Comparison of ENCODE assay signal across 24 mouse cellular contexts in genomic region chr1:91272260-91272659, GRCm38 (mm10). TPM values are rescaled to one million over a fixed set of nuclear protein-coding genes. Genes with fewer than 3 reads are reported as not detected.
A peak's percentile ranks its signal among the peaks of the same experiment; 100 is the strongest.
DNase-seq lines count a peak whose midpoint lies in the region; ATAC-seq and TF ChIP-seq lines count a peak whose summit lies in the region.
"Had no signal": no experiment of that assay in that cellular context is flagged by ENCODE, and none has a peak within 500 bp of the region (broad histone marks: within the 10 kb centered on the region; RNA-seq: fewer than 3 reads in every experiment).

No protein-coding gene starts in this region.

- H3K4me1 ChIP-seq in liver, embryonic 11.5 days (replicated peaks; ENCODE audit: control insufficient read depth, insufficient read depth, low read length) = no peaks in the 10 kb centered on the region
- H3K4me1 ChIP-seq in liver, postnatal 0 days (ENCODE audit: insufficient read depth) = no peaks in the 10 kb centered on the region
- 0 out of 2 replicates have a peak, but pooled peaks cover 5% of the 10 kb centered on the region for H3K4me1 ChIP-seq in liver, embryonic 13.5 days (replicated peaks)
- H3K4me1 ChIP-seq in stomach, postnatal 0 days (replicated peaks; ENCODE audit: control insufficient read depth, insufficient read depth) = no peaks in the 10 kb centered on the region
- H3K4me1 ChIP-seq: forebrain, embryonic 13.5 days; hindbrain, embryonic 12.5 days had no signal

- H3K27ac ChIP-seq in liver, embryonic 11.5 days (ENCODE audit: low read depth, low read length) = no peak overlapping the region
- no peak overlapping the region for H3K27ac ChIP-seq in liver, postnatal 0 days (ENCODE audit: low read depth)
- H3K27ac ChIP-seq in liver, embryonic 13.5 days = no peak overlapping the region
- peak overlapping the region; percentile 40; the same call in 1 of the 2 replicates for H3K27ac ChIP-seq in stomach, postnatal 0 days (replicated peaks)
- H3K27ac ChIP-seq: forebrain, embryonic 13.5 days; heart, embryonic 13.5 days; hindbrain, embryonic 12.5 days had no signal

- H3K9ac ChIP-seq in liver, embryonic 11.5 days (ENCODE audit: low read depth, low read length) = no peak overlapping the region
- no peak overlapping the region for H3K9ac ChIP-seq in liver, postnatal 0 days (replicated peaks)
- H3K9ac ChIP-seq in liver, embryonic 13.5 days = no peak overlapping the region
- no peak overlapping the region for H3K9ac ChIP-seq in stomach, postnatal 0 days (ENCODE audit: low read length)
- H3K9ac ChIP-seq: forebrain, embryonic 13.5 days; heart, embryonic 13.5 days; hindbrain, embryonic 12.5 days had no signal

- no peak for TF ChIP-seq CTCF in liver, postnatal 0 days (IDR thresholded peaks at IDR 0.05; ENCODE audit: low read depth)
- TF ChIP-seq CTCF in stomach, postnatal 0 days (IDR thresholded peaks at IDR 0.05; ENCODE audit: low read depth) = no peak

- 80% methylated on average over 2 of the region's 2 CpGs for WGBS in liver, embryonic 11.5 days
- 84% methylated on average over 2 of the region's 2 CpGs for WGBS in liver, postnatal 0 days (ENCODE audit: insufficient replicate concordance)
- WGBS in liver, embryonic 13.5 days (ENCODE audit: insufficient replicate concordance) = 88% methylated on average over 2 of the region's 2 CpGs
- WGBS in stomach, postnatal 0 days = 87% methylated on average over 2 of the region's 2 CpGs

- H3K4me3 ChIP-seq in liver, embryonic 11.5 days (ENCODE audit: low read depth, low read length) = no peak overlapping the region
- no peak overlapping the region for H3K4me3 ChIP-seq in liver, postnatal 0 days (ENCODE audit: low read depth, low read length)
- H3K4me3 ChIP-seq in liver, embryonic 13.5 days (replicated peaks) = no peak overlapping the region
- H3K4me3 ChIP-seq in stomach, postnatal 0 days (ENCODE audit: low read depth, low read length) = no peak overlapping the region
- H3K4me3 ChIP-seq: erythroblast, embryonic 14.5 days; forebrain, embryonic 13.5 days; heart, embryonic 13.5 days; hindbrain, embryonic 12.5 days had no signal

- H3K27me3 ChIP-seq in liver, embryonic 11.5 days (replicated peaks; ENCODE audit: control insufficient read depth, insufficient read depth, low read length) = no peaks in the 10 kb centered on the region
- H3K27me3 ChIP-seq in liver, postnatal 0 days (ENCODE audit: insufficient read depth, low read length) = no peaks in the 10 kb centered on the region
- H3K27me3 ChIP-seq in liver, embryonic 13.5 days = no peaks in the 10 kb centered on the region
- no peaks in the 10 kb centered on the region for H3K27me3 ChIP-seq in stomach, postnatal 0 days (ENCODE audit: control insufficient read depth, insufficient read depth, low read length)
- H3K27me3 ChIP-seq: forebrain, embryonic 13.5 days; heart, embryonic 13.5 days; hindbrain, embryonic 12.5 days had no signal

- no peaks in the 10 kb centered on the region for H3K9me3 ChIP-seq in liver, embryonic 11.5 days (ENCODE audit: control insufficient read depth, low read length)
- H3K9me3 ChIP-seq in liver, postnatal 0 days (ENCODE audit: low read length) = no peaks in the 10 kb centered on the region
- H3K9me3 ChIP-seq in liver, embryonic 13.5 days (replicated peaks) = no peaks in the 10 kb centered on the region
- no peaks in the 10 kb centered on the region for H3K9me3 ChIP-seq in stomach, postnatal 0 days (ENCODE audit: control insufficient read depth, low read length)
- H3K9me3 ChIP-seq: forebrain, embryonic 13.5 days; heart, embryonic 13.5 days; hindbrain, embryonic 12.5 days had no signal

- H3K4me2 ChIP-seq in liver, embryonic 11.5 days = no peak overlapping the region
- H3K4me2 ChIP-seq in liver, postnatal 0 days (ENCODE audit: low read depth, low read length) = no peak overlapping the region
- no peak overlapping the region for H3K4me2 ChIP-seq in liver, embryonic 13.5 days
- H3K4me2 ChIP-seq in stomach, postnatal 0 days (replicated peaks; ENCODE audit: low read depth) = no peak overlapping the region
- H3K4me2 ChIP-seq: forebrain, embryonic 13.5 days; heart, embryonic 13.5 days; hindbrain, embryonic 12.5 days had no signal

- DNase-seq in liver, embryonic 11.5 days (ENCODE audit: low spot score) = peak; percentile 12
- DNase-seq in liver, postnatal 0 days = no peak
- no peak for DNase-seq in liver, embryonic 13.5 days
- DNase-seq in stomach, postnatal 0 days (ENCODE audit: low spot score) = no peak
- no peak for DNase-seq in kidney, postnatal 4 days
- DNase-seq in adrenal gland, postnatal 4 days (ENCODE audit: low spot score in 2 of 2) = no peak
- no peak for DNase-seq in frontal cortex, postnatal 36 days (ENCODE audit: low spot score in 2 of 2)
- DNase-seq: adrenal gland, postnatal 10 days; cerebellum, adult 9-10 months; heart, postnatal 14 days; lung, postnatal 4 days; thymus, adult 2 months; thymus, postnatal 4 days had no signal

- peaks cover 5% of the 10 kb centered on the region; the same call in 1 of the 2 replicates for H3K36me3 ChIP-seq in liver, embryonic 11.5 days (ENCODE audit: control insufficient read depth, insufficient read depth, low read length)
- peaks cover 24% of the 10 kb centered on the region for H3K36me3 ChIP-seq in liver, postnatal 0 days (replicated peaks; ENCODE audit: insufficient read depth, low read length)
- H3K36me3 ChIP-seq in liver, embryonic 13.5 days = peaks cover 31% of the 10 kb centered on the region
- H3K36me3 ChIP-seq in stomach, postnatal 0 days (ENCODE audit: control insufficient read depth, insufficient read depth, low read length) = peaks cover 4% of the 10 kb centered on the region

- no peak for TF ChIP-seq EP300 in liver, postnatal 0 days (IDR thresholded peaks at IDR 0.05; ENCODE audit: low read depth)
- no peak for TF ChIP-seq EP300 in stomach, postnatal 0 days (optimal IDR thresholded peaks at IDR 0.05)

- no peak for ATAC-seq in liver, embryonic 11.5 days (replicated peaks; ENCODE audit: low FRiP score)
- ATAC-seq in liver, postnatal 0 days = no peak
- ATAC-seq in erythroblast, adult 5-6 weeks (replicated peaks; ENCODE audit: low FRiP score, poor library complexity, severe bottlenecking) = 0 out of 2 replicates have a peak, but pooled peaks have one; percentile 56
- 0 out of 2 replicates have a peak, but pooled peaks have one; percentile 50 for ATAC-seq in liver, embryonic 13.5 days (ENCODE audit: low read depth)
- peak; percentile 61; the same call in 1 of the 2 replicates for ATAC-seq in stomach, postnatal 0 days (ENCODE audit: low FRiP score, low TSS enrichment)
- ATAC-seq: activated CD4-positive, CD25-positive, alpha-beta regulatory T cell, adult 4 months; forebrain, embryonic 13.5 days; intestine, postnatal 0 days; midbrain, embryonic 16.5 days had no signal

RNA-seq across cellular contexts. Expression of gene Ube2f, which starts 22.2 kb away (rescaled TPM):
- polyA plus RNA-seq in liver, embryonic 11.5 days (2014; fragmentation: Nextera tagmentation; extraction: Ambion mirVana) = 78.5 and 81.4 TPM in 2 replicates
- polyA plus RNA-seq in liver, postnatal 0 days (2015; fragmentation: Nextera tagmentation; extraction: Ambion mirVana) = 49.1 and 53.0 TPM in 2 replicates
- total RNA-seq in erythroblast, adult 5-6 weeks (2015; ENCODE audit: low replicate concordance) = 187 and 269 TPM in 2 replicates
- total RNA-seq in erythroblast, adult 5-6 weeks (2017; ENCODE audit: low replicate concordance) = 221 and 245 TPM in 2 replicates
- polyA plus RNA-seq in liver, embryonic 13.5 days (2015; fragmentation: Nextera tagmentation; extraction: Ambion mirVana) = 71.1 and 77.5 TPM in 2 replicates
- 56.9 and 61.7 TPM in 2 replicates for polyA plus RNA-seq in stomach, postnatal 0 days (2015; fragmentation: Nextera tagmentation; extraction: Ambion mirVana)
- total RNA-seq in adrenal gland, postnatal 4 days (2021) = 10 to 100 TPM; 49.7 to 52.0 TPM

RNA-seq across cellular contexts. Expression of gene Scly, which starts 25.9 kb away (rescaled TPM):
- 36.9 and 37.0 TPM in 2 replicates for polyA plus RNA-seq in liver, embryonic 11.5 days (2014; fragmentation: Nextera tagmentation; extraction: Ambion mirVana)
- 26.3 and 26.5 TPM in 2 replicates for polyA plus RNA-seq in liver, postnatal 0 days (2015; fragmentation: Nextera tagmentation; extraction: Ambion mirVana)
- 6.9 and 15.3 TPM in 2 replicates for total RNA-seq in erythroblast, adult 5-6 weeks (2015; ENCODE audit: low replicate concordance)
- 16.6 and 18.8 TPM in 2 replicates for total RNA-seq in erythroblast, adult 5-6 weeks (2017; ENCODE audit: low replicate concordance)
- 24.9 and 30.1 TPM in 2 replicates for polyA plus RNA-seq in liver, embryonic 13.5 days (2015; fragmentation: Nextera tagmentation; extraction: Ambion mirVana)
- 8.2 and 8.9 TPM in 2 replicates for polyA plus RNA-seq in stomach, postnatal 0 days (2015; fragmentation: Nextera tagmentation; extraction: Ambion mirVana)
- 10 to 100 TPM; 18.8 to 21.3 TPM for total RNA-seq in adrenal gland, postnatal 4 days (2021)

RNA-seq across cellular contexts. Expression of gene Espnl, which starts 49.6 kb away (rescaled TPM):
- polyA plus RNA-seq in liver, embryonic 11.5 days (2014; fragmentation: Nextera tagmentation; extraction: Ambion mirVana) = 0.05 and 0.10 TPM in 2 replicates
- 0.04 TPM in 1 of 2 replicates, not detected in the other for polyA plus RNA-seq in liver, postnatal 0 days (2015; fragmentation: Nextera tagmentation; extraction: Ambion mirVana)
- not detected in 2 replicates for total RNA-seq in erythroblast, adult 5-6 weeks (2015; ENCODE audit: low replicate concordance)
- 0.14 and 0.26 TPM in 2 replicates for total RNA-seq in erythroblast, adult 5-6 weeks (2017; ENCODE audit: low replicate concordance)
- not detected in 2 replicates for polyA plus RNA-seq in liver, embryonic 13.5 days (2015; fragmentation: Nextera tagmentation; extraction: Ambion mirVana)
- polyA plus RNA-seq in stomach, postnatal 0 days (2015; fragmentation: Nextera tagmentation; extraction: Ambion mirVana) = 0.02 TPM in 1 of 2 replicates, not detected in the other
- under 1 TPM; 0.06 to 0.08 TPM for total RNA-seq in adrenal gland, postnatal 4 days (2021)
- total RNA-seq: gastrocnemius, adult 8-10 months; heart, postnatal 14 days had no signal
- polyA plus RNA-seq: activated CD4-positive, CD25-positive, alpha-beta regulatory T cell, adult 4 months; forebrain, embryonic 13.5 days; intestine, postnatal 0 days; kidney, embryonic 14.5 days; lung, embryonic 16.5 days had no signal

Comparison
In these comparisons a context has a peak if more than half of its experiments do, and no peak if none do; other contexts are left out.
1. ATAC-seq: peak in erythroblast, adult 5-6 weeks (single experiment), liver, embryonic 13.5 days (single experiment) and stomach, postnatal 0 days (single experiment); none in liver, embryonic 11.5 days (single experiment) and liver, postnatal 0 days (single experiment).